Mouse (Mus musculus) hindbrain, postnatal 0 days (tissue): ENCODE measurements at regions not wholly inside any gene's neighbourhood (a gene's known extent, or its start where the extent isn't known, plus 50 kb on each side); places are given as distances from the start of the nearest gene placed in this dataset.
"Not testable (repeated sequence)": the region's sequence is repeated elsewhere in the genome, so short reads cannot be mapped to it uniquely, and the experiment has no call there.

Source experiments
- ATAC-seq: fragments of 200-750 bp; cut with Nextera tagmentation; 2 replicates; pipeline ENCODE4 v1.8.0; 2017; ENCODE audit warnings: mild to moderate bottlenecking, moderate TSS enrichment, moderate library complexity
- DNase-seq: peaks from one replicate; pipeline ENCODE4 v3.0.0-alpha.2; 2015; ENCODE audit warnings: low spot score
- H3K27ac ChIP-seq: fragments of 300-500 bp; sonication (generic); 2 replicates; pipeline ENCODE4 v1.5.1; 2014; ENCODE audit warnings: mild to moderate bottlenecking
- H3K27me3 ChIP-seq: fragments of 300-500 bp; sonication (generic); 2 replicates; pipeline ENCODE4 v1.6.1; 2014; ENCODE audit warnings: low read length, mixed read lengths; ENCODE audit not compliant: insufficient read depth
- H3K36me3 ChIP-seq: fragments of 300-500 bp; sonication (generic); 2 replicates; pipeline ENCODE4 v1.6.1; 2014; ENCODE audit warnings: low read length, mixed read lengths; ENCODE audit not compliant: insufficient read depth
- H3K4me1 ChIP-seq: fragments of 300-500 bp; sonication (generic); 2 replicates; pipeline ENCODE4 v1.6.1; 2014; ENCODE audit warnings: antibody characterized with exemption, low read length, mixed read lengths; ENCODE audit not compliant: insufficient read depth
- H3K4me2 ChIP-seq: fragments of 300-500 bp; sonication (generic); 2 replicates; pipeline ENCODE4 v1.6.1; 2014; ENCODE audit warnings: low read depth, mild to moderate bottlenecking, low read length, moderate library complexity, mixed read lengths
- H3K4me3 ChIP-seq: fragments of 300-500 bp; sonication (generic); 2 replicates; pipeline ENCODE4 v1.5.1; 2014; ENCODE audit warnings: low read length
- H3K9ac ChIP-seq: fragments of 300-500 bp; sonication (generic); replicated peaks from 2 replicates; pipeline ENCODE4 v1.6.1; 2014; ENCODE audit warnings: mild to moderate bottlenecking, low read length, moderate library complexity, mixed read lengths
- H3K9me3 ChIP-seq: fragments of 300-500 bp; sonication (generic); 2 replicates; pipeline ENCODE4 v1.6.1; 2016; ENCODE audit warnings: low read length, mixed read lengths
- CTCF ChIP-seq: IDR thresholded peaks from 2 replicates; pipeline ENCODE4 v1.5.1; 2016; ENCODE audit warnings: antibody characterized with exemption, control low read depth, low read depth
- WGBS: fragments of 180-500 bp; shearing (Covaris S2); extraction: QIAGEN DNeasy Blood & Tissue Kit; methylation state at CpG from one replicate; pipeline ENCODE4 v1.1.7; 2014; 5-methylcytosine and 5-hydroxymethylcytosine counted together

DNA sequence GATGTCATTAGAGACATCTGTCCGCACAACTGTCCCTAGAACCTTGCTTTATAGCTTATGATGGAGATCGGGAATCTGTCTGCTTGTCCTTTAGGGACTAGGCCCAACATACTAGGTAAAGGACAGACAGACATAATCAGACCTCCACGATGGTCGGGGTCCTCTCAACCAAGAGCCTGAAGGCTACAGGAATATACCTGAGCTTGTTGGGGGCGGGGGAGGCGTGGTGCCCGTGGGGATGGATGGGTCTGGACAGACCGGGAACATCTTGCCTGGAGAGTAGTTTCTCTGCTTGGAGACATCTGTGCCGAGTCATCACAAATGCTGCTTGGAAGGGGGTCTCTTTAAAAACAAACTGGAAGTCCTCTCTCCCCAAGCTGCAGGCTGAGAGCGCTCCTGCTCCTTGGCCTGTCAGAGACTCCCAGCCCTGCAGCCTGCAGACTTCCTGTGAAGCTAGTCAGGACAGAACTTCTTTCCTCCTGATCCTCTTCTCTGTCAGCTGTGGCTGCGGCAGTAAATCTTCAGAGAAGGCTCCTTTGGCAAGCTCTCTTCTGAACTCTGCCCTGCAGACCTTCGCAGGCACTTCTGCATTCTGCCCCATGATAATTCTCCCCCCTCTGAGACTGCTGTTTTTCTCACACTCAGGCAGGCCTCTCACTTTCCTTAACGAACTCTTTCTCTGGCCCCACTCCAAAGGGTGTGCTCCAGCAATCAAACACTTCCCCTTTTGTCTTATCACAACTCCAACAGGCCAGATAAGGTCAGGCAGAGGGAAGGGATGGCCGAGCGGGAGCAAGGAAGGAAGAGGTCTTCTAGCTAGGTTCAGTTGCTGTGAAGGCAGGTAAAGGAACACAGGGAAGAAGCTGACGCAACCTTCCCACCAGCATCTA, 143.1 kb upstream of the Cdk6 start:
- H3K27me3 ChIP-seq = no peaks in the 10 kb centered on the region
- no peaks in the 10 kb centered on the region for H3K36me3 ChIP-seq
- ATAC-seq (no peak), DNase-seq (no peak)
- H3K4me1 ChIP-seq = no peaks in the 10 kb centered on the region
- H3K9me3 ChIP-seq = no peaks in the 10 kb centered on the region
- H3K4me2 ChIP-seq = no peak overlapping the region
- TF ChIP-seq CTCF = no peak
- no peak overlapping the region for H3K27ac ChIP-seq
- WGBS = 67% methylated on average over 16 of the region's 16 CpGs
- H3K4me3 ChIP-seq = no peak overlapping the region
- H3K9ac ChIP-seq = no peak overlapping the region

DNA sequence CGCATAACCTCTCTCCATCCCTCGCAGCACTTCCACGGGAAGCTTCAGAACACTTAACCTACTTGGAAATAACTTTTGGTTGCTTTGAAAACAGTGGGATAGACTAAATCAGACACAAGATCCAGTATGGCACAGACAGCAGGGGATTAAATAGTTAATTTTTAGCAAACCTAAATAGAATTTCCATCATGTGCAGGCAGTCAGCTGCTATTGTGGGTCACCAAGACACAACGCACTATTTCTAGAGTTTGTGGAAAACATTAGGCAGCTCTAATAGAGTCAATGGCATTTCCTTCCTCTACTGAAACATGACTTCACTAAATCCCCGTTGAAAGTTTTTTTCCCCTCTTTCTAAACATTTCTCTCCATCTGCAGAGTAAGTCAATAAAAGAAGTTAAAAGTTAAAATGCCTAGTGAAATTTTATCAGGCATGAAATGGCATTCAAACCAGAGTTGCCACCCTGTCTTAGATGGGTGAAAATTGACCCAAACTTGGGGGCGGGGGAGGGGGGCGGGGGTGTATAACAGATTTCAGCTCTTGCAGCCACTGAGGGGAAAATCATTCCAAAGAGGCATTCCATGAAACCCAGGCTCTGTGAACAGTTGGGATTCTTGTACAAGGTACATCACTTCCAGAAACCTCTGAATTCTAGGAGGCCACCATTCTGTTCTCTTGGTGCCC, 142.3 kb upstream of the Cdk6 start:
- ATAC-seq, H3K9me3 ChIP-seq, H3K4me1 ChIP-seq, H3K4me3 ChIP-seq, H3K27me3 ChIP-seq, H3K9ac ChIP-seq, DNase-seq, H3K36me3 ChIP-seq, H3K4me2 ChIP-seq, H3K27ac ChIP-seq: not testable (repeated sequence)
- 76% methylated on average over 7 of the region's 7 CpGs for WGBS

DNA sequence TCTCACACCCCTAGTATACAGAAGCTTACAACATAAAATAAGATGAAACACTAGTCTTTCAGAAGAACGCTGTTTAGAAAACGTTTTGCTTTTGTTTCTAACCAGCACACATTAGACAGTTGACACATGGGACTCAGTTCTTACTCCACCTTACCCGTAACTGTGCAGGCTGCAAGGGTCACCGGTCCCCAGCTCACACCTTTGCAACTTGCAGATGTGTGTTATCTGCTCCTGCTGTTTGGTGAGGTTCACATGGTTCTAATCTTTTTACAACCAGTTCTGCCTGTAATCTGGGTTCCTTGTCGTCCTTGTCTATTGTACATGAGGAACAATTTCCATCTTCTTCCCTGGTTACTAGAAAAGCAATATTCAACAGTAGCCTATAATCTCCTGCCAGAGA, 135.1 kb upstream of the Cdk6 start:
- not testable (repeated sequence) for ATAC-seq, H3K4me3 ChIP-seq, H3K27ac ChIP-seq, H3K36me3 ChIP-seq, H3K27me3 ChIP-seq, H3K4me1 ChIP-seq, DNase-seq, H3K9me3 ChIP-seq, H3K4me2 ChIP-seq, H3K9ac ChIP-seq
- 81% methylated on average over 5 of the region's 5 CpGs for WGBS

DNA sequence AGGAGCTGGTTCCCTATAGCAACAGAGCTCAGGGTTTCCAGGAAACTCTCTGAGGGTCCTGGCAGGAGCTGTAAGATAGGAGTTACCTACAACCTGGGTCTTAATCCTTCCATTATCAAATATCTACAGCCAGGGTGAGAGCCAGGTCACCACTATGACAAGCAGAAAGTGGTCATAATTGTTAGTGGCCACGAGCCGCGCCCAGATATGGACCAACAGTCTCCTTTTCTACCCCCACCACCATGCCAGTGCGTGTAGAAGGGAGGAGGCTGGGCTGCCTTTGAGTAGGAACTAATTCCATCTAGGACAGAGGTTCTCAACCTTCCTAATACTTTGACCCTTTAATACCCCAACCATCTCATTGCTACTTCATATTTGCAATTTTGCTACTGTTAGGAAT, 133.0 kb upstream of the Cdk6 start:
- not testable (repeated sequence) for H3K4me1 ChIP-seq, ATAC-seq, DNase-seq, H3K36me3 ChIP-seq, H3K9ac ChIP-seq, H3K27ac ChIP-seq, H3K27me3 ChIP-seq, H3K9me3 ChIP-seq, H3K4me2 ChIP-seq, H3K4me3 ChIP-seq
- 87% methylated on average over 4 of the region's 4 CpGs for WGBS

DNA sequence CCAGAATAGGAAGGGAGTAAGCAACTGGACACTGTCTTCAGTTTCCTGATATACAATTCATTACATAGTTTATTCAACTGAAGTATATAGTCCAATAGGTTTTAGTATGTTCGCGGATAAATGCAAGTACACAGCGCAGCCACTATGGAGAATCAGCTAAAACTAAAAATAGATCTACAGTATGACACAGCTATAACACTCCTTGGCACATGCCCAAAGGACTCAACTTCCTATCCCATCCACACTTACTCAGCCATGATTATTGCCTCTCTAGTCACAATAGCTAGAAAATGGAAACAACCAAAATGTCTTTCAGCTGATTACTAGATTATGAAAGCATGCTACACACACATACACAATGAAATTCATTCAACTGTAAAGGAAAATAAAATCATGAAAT, 130.0 kb upstream of the Cdk6 start:
- WGBS = 94% methylated on average over 3 of the region's 3 CpGs
- Histone ChIP-seq H3K27me3 (no peaks in the 10 kb centered on the region), H3K27ac (no peak overlapping the region), H3K9ac (no peak overlapping the region), H3K4me3 (no peak overlapping the region), H3K4me1 (no peaks in the 10 kb centered on the region), H3K4me2 (no peak overlapping the region), H3K9me3 (no peaks in the 10 kb centered on the region), H3K36me3 (no peaks in the 10 kb centered on the region)
- DNase-seq (no peak), ATAC-seq (no peak)
- no peak for TF ChIP-seq CTCF

DNA sequence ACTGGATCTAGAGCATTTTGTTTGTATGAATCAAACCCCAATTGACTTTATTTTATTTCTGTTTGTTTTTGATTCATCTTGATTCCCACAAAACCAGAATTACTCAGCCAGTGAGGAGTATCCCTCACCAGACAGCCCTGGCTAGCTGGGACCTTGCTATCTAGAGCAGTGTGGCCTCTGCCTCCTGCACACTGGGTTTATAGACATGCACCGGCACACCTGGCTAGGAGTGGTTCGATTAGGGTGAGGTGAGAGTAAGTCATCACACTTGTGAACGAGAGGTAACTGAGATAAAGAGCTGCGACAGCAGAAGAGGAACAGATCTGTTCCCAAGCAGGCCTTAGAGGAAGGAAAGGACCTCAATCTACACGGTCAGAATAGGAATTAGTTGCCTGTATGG, 125.2 kb upstream of the Cdk6 start:
- no peaks in the 10 kb centered on the region for H3K27me3 ChIP-seq
- DNase-seq (no peak), ATAC-seq (no peak)
- WGBS = 87% methylated on average over 5 of the region's 5 CpGs
- H3K27ac ChIP-seq = no peak overlapping the region
- no peak overlapping the region for H3K9ac ChIP-seq
- H3K36me3 ChIP-seq = no peaks in the 10 kb centered on the region
- H3K4me2 ChIP-seq = no peak overlapping the region
- H3K9me3 ChIP-seq = no peaks in the 10 kb centered on the region
- H3K4me1 ChIP-seq = no peaks in the 10 kb centered on the region
- H3K4me3 ChIP-seq = no peak overlapping the region
- no peak for TF ChIP-seq CTCF

DNA sequence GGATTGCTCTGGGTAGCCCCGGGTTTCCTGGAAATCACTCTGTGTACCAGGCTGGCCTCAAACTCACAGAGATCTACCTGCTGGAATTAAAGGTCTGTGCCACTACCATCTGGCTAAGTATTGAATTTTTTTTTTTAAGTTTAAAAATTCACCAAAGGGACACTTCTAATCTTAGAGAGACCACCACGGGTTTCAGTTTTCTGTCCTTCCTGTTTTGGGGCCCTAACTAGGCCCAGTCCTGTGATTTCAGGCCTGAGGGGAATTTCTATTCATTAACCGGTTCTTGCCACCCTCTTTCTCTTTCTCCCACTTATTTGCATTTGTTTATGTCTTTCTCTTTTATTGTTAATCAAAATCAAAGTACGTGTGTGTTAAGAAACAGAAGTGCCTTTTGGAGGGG, 122.1 kb upstream of the Cdk6 start:
- no peaks in the 10 kb centered on the region for H3K27me3 ChIP-seq
- no peak overlapping the region for H3K27ac ChIP-seq
- no peaks in the 10 kb centered on the region for H3K9me3 ChIP-seq
- DNase-seq (no peak), ATAC-seq (no peak)
- 39% methylated on average over 4 of the region's 4 CpGs for WGBS
- no peaks in the 10 kb centered on the region for H3K4me1 ChIP-seq
- H3K4me2 ChIP-seq = no peak overlapping the region
- H3K4me3 ChIP-seq = no peak overlapping the region
- no peak for TF ChIP-seq CTCF
- H3K9ac ChIP-seq = no peak overlapping the region
- no peaks in the 10 kb centered on the region for H3K36me3 ChIP-seq
